Mouse (Mus musculus) heart, postnatal 25 days (tissue): ENCODE data around the gene Spata9. TPM values are rescaled to one million over a fixed set of nuclear protein-coding genes. Genes with fewer than 3 reads are reported as not detected.
A peak's percentile ranks its signal among the peaks of the same experiment; 100 is the strongest.
"Not testable (repeated sequence)": the region's sequence is repeated elsewhere in the genome, so short reads cannot be mapped to it uniquely, and the experiment has no call there.

ENCODE experiments used
- DNase-seq: peaks from one replicate; pipeline ENCODE4 v3.0.0; 2022; ENCODE audit warnings: low spot score
- intact Hi-C: fragments of 180-260 bp; cut with DNase I; formaldehyde crosslinking; loops from one replicate; pipeline ENCODE4 v1.15.1; 2025
- total RNA-seq, 2 experiments: library from RNA; stranded (reverse); gene quantifications; 2 replicates each; pipeline ENCODE4 v1.2.3; 2021

Spata9 gene
- total RNA-seq = not detected

- DNase-seq = no peak
- intact Hi-C loops = no loop called here
Measured at GRCm38 (mm10) chr13:75966850-75967249, at the start of gene Spata9. TSS of gene Spata9 (plus strand) at chr13:75967150.

- no peak for DNase-seq
- intact Hi-C loops = no loop called here
Measured at GRCm38 (mm10) chr13:75927951-75928350, 39.0 kb upstream of the Spata9 start.

- intact Hi-C loops, DNase-seq: not testable (repeated sequence)
Measured at GRCm38 (mm10) chr13:75929071-75929470, 37.9 kb upstream of the Spata9 start.

- intact Hi-C loops = no loop called here
- DNase-seq = no peak
Measured at GRCm38 (mm10) chr13:75930023-75930422, 36.9 kb upstream of the Spata9 start.

DNA sequence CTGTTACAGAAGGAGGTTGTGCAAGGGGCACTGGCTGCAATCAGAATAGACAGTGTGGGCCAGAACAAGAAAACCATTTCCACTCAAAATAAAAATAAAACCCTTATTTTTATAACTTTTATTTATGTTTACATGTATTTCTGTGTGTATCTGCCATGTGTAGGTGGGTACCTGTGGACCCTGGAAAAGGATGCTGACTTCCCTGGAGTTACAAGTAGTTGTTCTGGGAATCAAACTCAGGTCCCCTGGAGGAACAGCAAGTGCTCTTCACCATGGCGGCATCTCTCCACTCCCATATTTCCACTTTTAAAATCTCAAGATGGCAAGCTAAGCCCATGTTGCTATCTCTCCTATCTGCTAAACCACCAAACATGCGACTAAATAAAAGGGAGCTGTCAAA, 36.3 kb upstream of the Spata9 start:
- intact Hi-C loops = no loop called here

DNA sequence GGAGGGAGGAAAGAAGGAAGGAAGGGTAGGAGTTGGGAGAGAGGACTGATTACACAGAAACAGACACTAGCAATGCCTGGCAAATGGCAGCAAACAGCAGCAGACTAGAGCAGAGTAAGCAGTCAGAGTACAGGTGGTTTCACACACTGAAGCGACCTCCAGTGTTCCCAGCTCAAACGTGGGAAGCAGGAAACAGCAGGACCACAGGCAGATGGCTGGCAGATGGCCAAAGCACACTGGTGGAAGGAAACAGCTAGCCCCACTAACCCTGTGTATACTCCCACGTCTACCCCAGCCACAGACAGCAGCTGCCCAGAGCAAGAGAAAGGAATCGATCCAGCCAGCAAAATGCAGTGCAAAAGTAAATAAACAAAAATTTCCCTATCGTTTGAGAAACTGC, 35.9 kb upstream of the Spata9 start:
- intact Hi-C loops = no loop called here
- DNase-seq = peak; percentile 28

More for the DNA sequence above, 36.3 kb upstream of the Spata9 start:
- no peak for DNase-seq

- no peak for DNase-seq
- intact Hi-C loops = no loop called here
Measured at GRCm38 (mm10) chr13:75933287-75933686, 33.7 kb upstream of the Spata9 start.

GRCm38 (mm10) chr13:75938866-75939265, 28.1 kb upstream of the Spata9 start:
- no peak for DNase-seq
- intact Hi-C loops = no loop called here

- no peak for DNase-seq
- intact Hi-C loops = no loop called here
Measured at GRCm38 (mm10) chr13:75940791-75941517, 26.0 kb upstream of the Spata9 start.

- no peak for DNase-seq
- intact Hi-C loops = no loop called here
Measured at GRCm38 (mm10) chr13:75941518-75942295, 25.2 kb upstream of the Spata9 start.

DNA sequence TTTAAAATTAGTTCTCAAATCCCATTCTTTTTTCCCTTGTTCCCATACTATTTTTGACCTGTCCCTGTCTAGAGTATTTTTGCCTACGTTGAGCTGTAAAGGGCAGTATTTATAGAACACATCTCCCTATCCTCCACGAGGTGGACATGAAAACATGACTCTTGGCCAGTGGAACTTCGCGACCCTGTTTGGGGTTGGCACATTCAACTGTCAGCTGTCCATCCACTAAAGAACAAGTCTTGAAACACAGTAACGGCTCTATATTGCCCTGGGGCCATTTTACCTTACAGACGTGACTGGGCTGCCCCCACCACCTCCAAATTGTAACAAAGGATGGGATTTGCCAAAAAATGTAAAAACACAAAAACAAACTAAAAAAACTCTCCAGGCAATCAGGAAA, 24.2 kb upstream of the Spata9 start:
- DNase-seq = no peak
- intact Hi-C loops = loop anchor here (1.0 kb wide), 1 partner anchor 76 kb away; the partner anchor contains the start of gene Rfesd

DNA sequence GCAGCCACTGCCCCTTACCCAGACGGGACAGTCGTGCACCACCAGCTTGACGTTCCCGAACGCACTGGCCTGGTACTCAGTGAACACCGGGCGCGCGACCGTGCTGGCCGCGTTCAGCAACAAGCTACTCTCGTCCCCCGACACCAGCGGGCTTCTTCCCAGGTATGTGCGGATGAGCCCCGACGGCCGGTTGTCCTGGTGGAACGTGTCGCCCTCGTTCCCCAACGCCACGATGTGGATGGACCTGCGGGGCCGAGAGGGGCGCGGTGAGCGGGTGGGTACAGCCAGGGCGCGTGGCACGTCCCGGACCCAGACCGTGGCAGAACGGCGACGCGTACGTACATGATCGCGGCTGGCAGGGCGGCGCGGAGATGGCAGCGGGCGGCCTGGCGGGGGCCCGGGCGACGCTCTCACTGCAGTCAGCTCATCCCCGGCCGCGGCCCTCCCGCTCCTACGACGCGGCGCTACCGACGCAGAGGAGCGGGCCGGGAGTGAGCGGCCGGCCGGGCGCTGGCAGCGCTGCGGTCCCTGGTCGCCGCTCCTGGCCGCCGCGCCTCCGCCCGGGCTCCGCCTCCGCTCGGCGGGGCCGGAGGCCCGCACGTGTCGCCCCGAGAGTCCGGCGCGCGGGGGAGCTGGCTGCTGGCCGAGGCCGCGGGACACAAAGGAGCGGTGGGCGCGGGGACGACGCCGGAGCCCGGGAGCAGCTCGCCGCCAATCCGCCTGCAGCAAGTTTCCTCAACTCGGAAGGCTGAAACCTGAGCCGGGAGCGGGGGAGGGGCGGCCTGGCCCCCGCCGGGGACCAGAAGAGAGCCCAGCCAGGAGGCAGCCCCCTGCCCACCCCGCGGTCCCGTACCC, 23.5 kb upstream of the Spata9 start, which contains the start of gene Rhobtb3:
TSS of gene Rhobtb3 (minus strand) at position 737 of the 855 bp plus-strand sequence.
- peak; percentile 56 for DNase-seq
- intact Hi-C loops = loop anchor here (1.0 kb wide), 1 partner anchor 75 kb away; the partner anchor contains the start of gene Rfesd

- intact Hi-C loops = no loop called here
- no peak for DNase-seq
Measured at GRCm38 (mm10) chr13:75944044-75944820, 22.7 kb upstream of the Spata9 start.

DNA sequence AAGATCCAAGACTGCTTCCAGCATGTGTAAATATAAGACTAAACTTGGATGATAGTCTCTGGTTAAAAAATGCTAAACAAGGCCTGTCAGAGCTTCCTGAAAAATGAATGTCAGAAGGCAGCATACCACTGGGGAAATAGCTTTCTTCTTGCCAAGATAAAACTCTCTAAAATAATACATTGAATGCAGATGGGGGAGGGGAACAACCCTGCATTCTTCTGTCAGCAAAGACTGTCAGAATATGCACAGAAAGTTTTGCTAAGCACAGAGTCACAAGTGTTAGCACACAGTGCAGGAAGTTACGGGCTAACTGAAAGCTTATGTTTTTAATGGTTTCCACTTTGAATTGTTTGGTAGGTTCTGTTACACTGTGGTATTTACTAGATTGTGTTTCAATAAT, 16.7 kb upstream of the Spata9 start:
- intact Hi-C loops = no loop called here
- no peak for DNase-seq

DNA sequence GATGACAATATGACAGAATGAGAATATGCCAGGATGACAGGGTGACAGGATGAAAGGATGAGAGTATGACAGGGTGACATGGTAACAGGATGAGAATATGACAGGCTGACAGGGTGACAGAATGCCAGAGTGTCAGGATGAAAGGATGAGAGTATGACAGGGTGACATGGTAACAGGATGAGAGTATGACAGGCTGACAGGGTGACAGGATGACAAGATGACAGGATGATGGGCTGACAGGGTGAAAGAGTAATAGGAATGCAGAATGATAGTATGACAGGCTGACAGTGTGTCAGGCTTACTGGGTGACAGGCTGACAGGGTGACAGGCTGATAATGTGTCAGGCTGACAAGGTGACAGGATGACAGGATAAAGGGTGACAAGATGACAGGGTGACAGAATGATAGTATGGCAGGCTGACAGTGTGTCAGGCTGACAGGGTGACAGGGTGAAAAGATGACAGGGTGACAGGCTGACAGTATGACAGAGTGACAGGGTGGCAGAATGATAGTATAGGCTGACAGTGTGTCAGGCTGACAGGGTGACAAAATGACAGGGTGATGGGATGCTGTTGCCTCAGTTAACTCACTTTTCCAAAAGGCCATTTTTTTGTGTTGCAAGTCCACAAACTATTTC, 11.5 kb upstream of the Spata9 start:
- intact Hi-C loops = no loop called here
- no peak for DNase-seq

DNA sequence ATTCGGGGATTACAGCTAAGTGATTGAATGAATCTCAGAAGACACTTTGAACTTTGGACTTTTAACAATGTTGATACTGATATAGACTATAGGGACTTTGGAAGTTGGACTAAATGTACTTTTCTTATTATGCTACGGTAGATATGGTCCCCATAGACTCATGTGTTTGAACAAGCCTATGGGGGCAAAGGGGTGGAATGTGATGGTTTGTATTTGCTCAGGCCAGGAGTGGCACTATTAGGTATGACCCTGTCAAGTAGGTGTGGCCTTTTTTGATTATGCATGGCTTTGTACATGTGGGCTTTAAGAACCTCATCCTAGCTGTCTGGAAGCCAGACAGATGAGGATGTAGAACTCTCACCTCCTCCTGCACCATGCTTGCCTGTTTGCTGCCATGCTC, 7.5 kb downstream of the Spata9 start:
- DNase-seq = no peak
- intact Hi-C loops = no loop called here

- intact Hi-C loops = no loop called here
- no peak for DNase-seq
Measured at GRCm38 (mm10) chr13:75975629-75976028, 8.7 kb downstream of the Spata9 start.

DNA sequence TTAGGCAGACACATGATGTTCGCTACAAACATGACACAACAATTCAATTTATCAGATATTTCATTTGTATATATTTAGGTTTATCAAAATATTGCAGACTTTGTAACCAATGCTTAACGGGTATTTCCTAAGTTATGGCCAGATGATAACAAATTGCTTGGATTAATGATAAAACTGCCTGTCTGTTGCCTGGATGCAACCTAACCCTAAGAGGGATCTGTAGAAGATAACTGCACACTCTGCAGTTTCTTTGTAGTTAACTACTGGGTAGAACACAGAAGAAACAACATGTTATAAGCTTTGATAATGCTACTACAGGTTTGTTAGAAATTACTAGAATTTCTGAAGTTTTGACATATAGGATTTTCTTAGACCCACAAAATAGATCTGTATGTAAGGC, 9.3 kb downstream of the Spata9 start:
- no peak for DNase-seq
- intact Hi-C loops = no loop called here

DNA sequence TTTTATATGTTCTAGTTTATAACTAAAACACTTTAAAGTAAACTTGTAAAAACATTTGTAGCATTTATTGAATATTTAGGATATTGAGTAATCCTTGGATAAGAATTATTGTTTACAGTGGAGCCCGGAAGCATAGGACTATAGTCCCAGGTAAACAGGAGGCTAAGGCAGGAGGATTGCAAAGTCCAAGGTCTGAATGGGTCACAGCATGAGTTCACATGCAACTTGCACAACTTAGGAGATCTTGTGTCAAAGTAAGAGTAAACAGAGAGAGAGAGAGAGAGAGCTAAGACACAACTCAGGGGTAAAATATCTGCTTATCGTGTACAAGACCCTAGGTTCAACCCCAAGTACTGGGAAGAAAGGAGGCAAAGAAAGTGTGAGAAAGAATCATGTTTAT, 9.7 kb downstream of the Spata9 start:
- no peak for DNase-seq
- intact Hi-C loops = no loop called here
